ENCODE assay signal across 13 mouse cellular contexts in the genomic region with DNA sequence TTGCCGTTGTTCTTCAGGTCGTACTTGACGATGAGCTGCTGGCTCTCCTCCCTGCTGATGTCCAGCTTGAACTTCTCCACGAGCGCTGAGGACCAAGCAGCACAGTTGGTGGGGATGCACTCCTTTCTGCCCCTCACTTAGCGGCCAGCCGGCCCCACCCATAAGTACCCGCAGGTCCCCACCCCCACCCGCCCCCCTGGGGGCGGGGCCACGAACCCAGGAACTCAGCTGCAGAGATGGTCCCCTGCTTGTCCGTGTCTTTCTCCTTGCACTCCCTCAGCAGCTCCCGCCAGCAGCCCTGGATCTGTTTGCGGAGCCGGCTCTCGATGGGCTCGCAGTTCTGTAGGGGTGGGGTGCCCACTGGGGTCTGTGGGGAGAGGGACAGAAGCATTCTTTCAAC.
DNase-seq lines count a peak whose midpoint lies in the region; ATAC-seq lines count a peak whose summit lies in the region.
"Had no signal": no experiment of that assay in that cellular context is flagged by ENCODE, and none has a peak within 500 bp of the region (broad histone marks: within the 10 kb centered on the region; RNA-seq: fewer than 3 reads in every experiment).

No protein-coding gene starts in this region.

- no peaks in the 10 kb centered on the region for H3K9me3 ChIP-seq in forebrain, embryonic 10.5 days
- H3K9me3 ChIP-seq in forebrain, embryonic 16.5 days (ENCODE audit: control insufficient read depth, low read length), result no peaks in the 10 kb centered on the region
- no peaks in the 10 kb centered on the region for H3K9me3 ChIP-seq in limb, embryonic 11.5 days (ENCODE audit: control insufficient read depth, low read length)
- H3K9me3 ChIP-seq in limb, embryonic 10.5 days (replicated peaks), result no peaks in the 10 kb centered on the region
- H3K9me3 ChIP-seq in forebrain, embryonic 13.5 days (replicated peaks), result no peaks in the 10 kb centered on the region
- H3K9me3 ChIP-seq: heart, embryonic 15.5 days; limb, embryonic 15.5 days; megakaryocyte, embryonic 14.5 days had no signal

- no peak overlapping the region; the same call in 1 of the 2 replicates for H3K4me2 ChIP-seq in forebrain, embryonic 16.5 days (ENCODE audit: low read length)
- no peak overlapping the region for H3K4me2 ChIP-seq in limb, embryonic 11.5 days (ENCODE audit: low read depth, severe bottlenecking)
- H3K4me2 ChIP-seq in forebrain, embryonic 13.5 days, result peak overlapping the region; percentile 35
- H3K4me2 ChIP-seq: heart, embryonic 15.5 days; limb, embryonic 15.5 days had no signal

- H3K27ac ChIP-seq in forebrain, embryonic 10.5 days, result no peak overlapping the region
- H3K27ac ChIP-seq in forebrain, embryonic 16.5 days (ENCODE audit: low read length), result no peak overlapping the region
- no peak overlapping the region for H3K27ac ChIP-seq in limb, embryonic 11.5 days (replicated peaks; ENCODE audit: low read depth, low read length)
- H3K27ac ChIP-seq in limb, embryonic 10.5 days, result no peak overlapping the region
- no peak overlapping the region for H3K27ac ChIP-seq in forebrain, embryonic 13.5 days
- H3K27ac ChIP-seq: heart, embryonic 15.5 days; limb, embryonic 15.5 days had no signal

- peaks cover 33% of the 10 kb centered on the region for H3K27me3 ChIP-seq in forebrain, embryonic 10.5 days (ENCODE audit: poor library complexity, severe bottlenecking)
- H3K27me3 ChIP-seq in forebrain, embryonic 16.5 days (replicated peaks; ENCODE audit: control insufficient read depth, insufficient read depth, low read length), result no peaks in the 10 kb centered on the region
- H3K27me3 ChIP-seq in limb, embryonic 11.5 days (ENCODE audit: control insufficient read depth, insufficient read depth, low read length), result no peaks in the 10 kb centered on the region
- peaks cover 36% of the 10 kb centered on the region for H3K27me3 ChIP-seq in limb, embryonic 10.5 days (ENCODE audit: low read depth, poor library complexity, severe bottlenecking)
- H3K27me3 ChIP-seq in forebrain, embryonic 13.5 days, result no peaks in the 10 kb centered on the region

- H3K36me3 ChIP-seq in forebrain, embryonic 10.5 days (replicated peaks), result no peaks in the 10 kb centered on the region
- H3K36me3 ChIP-seq in forebrain, embryonic 16.5 days (ENCODE audit: control insufficient read depth, insufficient read depth), result no peaks in the 10 kb centered on the region
- no peaks in the 10 kb centered on the region for H3K36me3 ChIP-seq in limb, embryonic 11.5 days (ENCODE audit: control insufficient read depth, insufficient read depth, low read length)
- no peaks in the 10 kb centered on the region for H3K36me3 ChIP-seq in limb, embryonic 10.5 days
- H3K36me3 ChIP-seq in forebrain, embryonic 13.5 days (ENCODE audit: poor library complexity, severe bottlenecking), result no peaks in the 10 kb centered on the region
- H3K36me3 ChIP-seq: heart, embryonic 15.5 days; limb, embryonic 15.5 days had no signal

- H3K4me3 ChIP-seq in forebrain, embryonic 10.5 days, result peak overlapping the region; percentile 31
- no peak overlapping the region for H3K4me3 ChIP-seq in forebrain, embryonic 16.5 days (replicated peaks; ENCODE audit: low read length)
- H3K4me3 ChIP-seq in limb, embryonic 11.5 days (ENCODE audit: low read depth, low read length), result no peak overlapping the region
- no peak overlapping the region for H3K4me3 ChIP-seq in limb, embryonic 10.5 days
- no peak overlapping the region for H3K4me3 ChIP-seq in forebrain, embryonic 13.5 days
- H3K4me3 ChIP-seq: heart, embryonic 15.5 days; limb, embryonic 15.5 days; megakaryocyte, embryonic 14.5 days had no signal

- peaks cover 17% of the 10 kb centered on the region for H3K4me1 ChIP-seq in forebrain, embryonic 10.5 days
- H3K4me1 ChIP-seq in forebrain, embryonic 16.5 days (replicated peaks; ENCODE audit: control insufficient read depth, insufficient read depth, low read length), result peaks cover 6% of the 10 kb centered on the region; the same call in 1 of the 2 replicates
- no peaks in the 10 kb centered on the region for H3K4me1 ChIP-seq in limb, embryonic 11.5 days (ENCODE audit: control insufficient read depth, insufficient read depth, low read length)
- H3K4me1 ChIP-seq in limb, embryonic 10.5 days, result peaks cover 8% of the 10 kb centered on the region
- peaks cover 5% of the 10 kb centered on the region; the same call in 1 of the 2 replicates for H3K4me1 ChIP-seq in forebrain, embryonic 13.5 days
- H3K4me1 ChIP-seq: heart, embryonic 15.5 days; limb, embryonic 15.5 days; megakaryocyte, embryonic 14.5 days had no signal

- 8% methylated on average over 17 of the region's 17 CpGs for WGBS in forebrain, embryonic 10.5 days
- WGBS in forebrain, embryonic 16.5 days, result 15% methylated on average over 17 of the region's 17 CpGs
- WGBS in limb, embryonic 11.5 days, result 7% methylated on average over 17 of the region's 17 CpGs
- 11% methylated on average over 17 of the region's 17 CpGs for WGBS in limb, embryonic 10.5 days
- 9% methylated on average over 17 of the region's 17 CpGs for WGBS in forebrain, embryonic 13.5 days

- no peak overlapping the region for H3K9ac ChIP-seq in forebrain, embryonic 16.5 days (replicated peaks; ENCODE audit: low read depth, low read length)
- no peak overlapping the region for H3K9ac ChIP-seq in limb, embryonic 11.5 days (ENCODE audit: low read length)
- H3K9ac ChIP-seq in forebrain, embryonic 13.5 days, result no peak overlapping the region
- H3K9ac ChIP-seq: heart, embryonic 15.5 days; limb, embryonic 15.5 days had no signal

- no peak for ATAC-seq in forebrain, embryonic 16.5 days
- no peak for ATAC-seq in limb, embryonic 11.5 days (ENCODE audit: insufficient number of reproducible peaks, low FRiP score, low TSS enrichment, low read depth)
- ATAC-seq in forebrain, embryonic 13.5 days, result no peak

- DNase-seq in forebrain, embryonic 10.5 days (ENCODE audit: extremely low spot score, low spot score), result peak; percentile 20
- peak; percentile 30 for DNase-seq in limb, embryonic 11.5 days (ENCODE audit: low spot score)
- no peak for DNase-seq in limb, embryonic 10.5 days (ENCODE audit: low spot score)
- DNase-seq in ES-CJ7 (ENCODE audit: low read depth, low spot score), result peak; percentile 9
- no peak for DNase-seq in adrenal gland, adult (ENCODE audit: inconsistent age in 2 of 2, low spot score in 1 of 2)
- no peak for DNase-seq in gastrocnemius, postnatal 4 days (ENCODE audit: low spot score in 2 of 2)
- DNase-seq: cerebellum, adult 2 months; kidney, adult 9 months had no signal

Comparison
In these comparisons a context has a peak if more than half of its experiments do, and no peak if none do; other contexts are left out.
1. DNase-seq: peak in forebrain, embryonic 10.5 days (single experiment), limb, embryonic 11.5 days (single experiment) and ES-CJ7 (single experiment); none in limb, embryonic 10.5 days (single experiment), adrenal gland, adult (0 of 2) and gastrocnemius, postnatal 4 days (0 of 2).